Comparison of ENCODE assay signal across 24 mouse cellular contexts in the genomic region with DNA sequence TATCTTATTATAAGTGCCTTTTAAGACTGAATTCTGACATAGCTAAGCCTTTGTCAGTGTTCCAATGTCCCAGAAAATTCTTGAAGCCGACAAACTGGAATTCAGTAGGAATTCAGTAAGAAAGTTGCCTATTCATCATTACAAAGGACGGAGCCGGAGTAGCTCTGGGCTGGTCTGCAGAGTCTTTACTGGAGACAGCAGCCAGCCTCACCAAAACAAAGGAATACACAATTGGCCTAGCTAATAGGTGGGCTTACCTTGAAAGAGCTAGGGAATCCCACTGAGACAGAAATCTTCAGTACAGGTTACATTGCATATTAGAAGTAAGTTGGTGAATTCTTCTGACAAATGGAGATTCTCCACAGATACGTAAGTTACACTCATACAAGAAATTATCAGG. TPM values are rescaled to one million over a fixed set of nuclear protein-coding genes. Genes with fewer than 3 reads are reported as not detected.
"Had no signal": no experiment of that assay in that cellular context is flagged by ENCODE, and none has a peak within 500 bp of the region (broad histone marks: within the 10 kb centered on the region; RNA-seq: fewer than 3 reads in every experiment).

No protein-coding gene starts in this region.

- H3K27me3 ChIP-seq: heart, embryonic 12.5 days; hindbrain, embryonic 12.5 days; intestine, embryonic 15.5 days; limb, embryonic 12.5 days; liver, embryonic 13.5 days; liver, embryonic 15.5 days had no signal

- DNase-seq: gastrocnemius, postnatal 14 days; gastrocnemius, postnatal 36 days; heart, adult 18-20 months; heart, postnatal 10 days; heart, postnatal 4 days; kidney, adult 18-20 months; kidney, adult 8-10 months; kidney, postnatal 10 days; kidney, postnatal 25 days; kidney, postnatal 4 days; liver; liver, embryonic 13.5 days had no signal

- H3K4me3 ChIP-seq: heart, embryonic 10.5 days; heart, embryonic 12.5 days; hindbrain, embryonic 10.5 days; hindbrain, embryonic 12.5 days; intestine, embryonic 15.5 days; layer of hippocampus, adult 2 months; left cerebral cortex, adult 2 months; limb, embryonic 10.5 days; limb, embryonic 12.5 days; liver, embryonic 13.5 days; liver, embryonic 15.5 days had no signal

- H3K9ac ChIP-seq: heart, embryonic 12.5 days; hindbrain, embryonic 12.5 days; hindbrain, embryonic 14.5 days; intestine, embryonic 15.5 days; limb, embryonic 12.5 days; liver, embryonic 13.5 days; liver, embryonic 15.5 days had no signal

- H3K9me3 ChIP-seq: heart, embryonic 10.5 days; heart, embryonic 12.5 days; hindbrain, embryonic 10.5 days; hindbrain, embryonic 12.5 days; intestine, embryonic 15.5 days; limb, embryonic 10.5 days; limb, embryonic 12.5 days; liver, embryonic 13.5 days; liver, embryonic 15.5 days had no signal

- H3K4me1 ChIP-seq: heart, embryonic 10.5 days; heart, embryonic 12.5 days; hindbrain, embryonic 10.5 days; hindbrain, embryonic 12.5 days; intestine, embryonic 15.5 days; limb, embryonic 10.5 days; limb, embryonic 12.5 days; liver, embryonic 13.5 days had no signal

- H3K36me3 ChIP-seq: intestine, embryonic 15.5 days had no signal

- H3K27ac ChIP-seq: heart, embryonic 10.5 days; hindbrain, embryonic 10.5 days; hindbrain, embryonic 12.5 days; hindbrain, embryonic 14.5 days; intestine, embryonic 15.5 days; layer of hippocampus, adult 2 months; left cerebral cortex, adult 2 months; limb, embryonic 10.5 days; limb, embryonic 12.5 days; liver, embryonic 13.5 days; liver, embryonic 15.5 days had no signal

RNA-seq across cellular contexts. Expression of a gene that starts 59.1 kb away (rescaled TPM):
- total RNA-seq: gastrocnemius, postnatal 14 days; gastrocnemius, postnatal 36 days; granulocyte monocyte progenitor cell, adult 5-6 weeks had no signal
- polyA plus RNA-seq: heart, embryonic 12.5 days; liver, embryonic 13.5 days; liver, embryonic 15.5 days had no signal
